Mouse (Mus musculus): ENCODE measurements at regions not wholly inside any gene's neighbourhood (a gene's known extent, or its start where the extent isn't known, plus 50 kb on each side); places are given as distances from the start of the nearest gene placed in this dataset.

DNA sequence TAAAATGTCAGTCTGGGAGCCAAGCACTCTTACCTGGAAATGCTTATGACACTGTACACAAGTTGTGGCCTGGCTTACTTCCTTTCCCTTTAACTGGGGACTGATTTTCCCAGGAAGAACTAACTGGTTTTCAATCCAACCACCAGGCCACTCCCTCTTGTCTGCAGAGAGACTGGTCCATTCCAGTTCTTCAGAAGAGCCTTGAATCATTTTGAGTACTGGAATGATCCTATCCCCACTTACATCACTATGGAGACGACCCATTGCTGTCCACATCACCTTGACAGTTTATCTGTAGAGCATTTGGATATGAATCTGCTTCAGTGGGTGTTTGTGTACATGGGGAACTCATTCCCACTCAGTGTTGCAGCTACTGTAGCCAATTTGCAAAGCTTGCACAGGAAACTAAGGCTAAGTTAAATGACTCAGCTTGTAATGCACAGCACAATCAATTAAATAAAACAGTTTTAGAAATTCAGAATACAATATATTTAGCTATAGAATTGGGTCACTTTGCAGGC, 121.7 kb upstream of the Prep start:
- peak; percentile 46 for DNase-seq (ENCODE audit: low read depth, low spot score)

- peak; percentile 10 for DNase-seq (ENCODE audit: low read depth, low spot score)
Observed at GRCm38 (mm10) chr10:44939403-44939802, 127.6 kb upstream of the Prep start.

- no peak for DNase-seq (ENCODE audit: low read depth, low spot score)
Observed at GRCm38 (mm10) chr10:44936976-44937500, 130.0 kb upstream of the Prep start.

DNA sequence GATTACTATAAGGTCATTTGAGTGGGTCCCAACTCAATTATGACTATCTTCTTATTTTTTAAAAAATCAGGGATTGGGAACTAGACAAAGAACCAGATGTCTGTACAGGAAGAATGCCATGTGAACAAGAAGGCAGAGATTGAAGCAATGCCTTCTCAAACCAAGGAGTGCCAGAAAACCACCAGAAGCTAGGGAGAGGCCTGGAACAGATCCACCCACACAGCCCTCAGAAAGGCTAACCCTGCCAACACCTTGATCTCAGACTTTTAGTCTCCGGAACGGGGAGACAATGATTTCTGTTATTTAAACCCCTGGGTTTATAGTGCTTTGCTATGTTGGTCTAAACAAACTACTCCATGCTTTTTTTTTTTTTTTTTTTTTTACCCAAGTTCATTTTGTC, 136.2 kb upstream of the Prep start:
- DNase-seq (ENCODE audit: low read depth, low spot score) = no peak

GRCm38 (mm10) chr10:44913751-44914388, 153.1 kb upstream of the Prep start:
- no peak for DNase-seq (ENCODE audit: low read depth, low spot score)

DNA sequence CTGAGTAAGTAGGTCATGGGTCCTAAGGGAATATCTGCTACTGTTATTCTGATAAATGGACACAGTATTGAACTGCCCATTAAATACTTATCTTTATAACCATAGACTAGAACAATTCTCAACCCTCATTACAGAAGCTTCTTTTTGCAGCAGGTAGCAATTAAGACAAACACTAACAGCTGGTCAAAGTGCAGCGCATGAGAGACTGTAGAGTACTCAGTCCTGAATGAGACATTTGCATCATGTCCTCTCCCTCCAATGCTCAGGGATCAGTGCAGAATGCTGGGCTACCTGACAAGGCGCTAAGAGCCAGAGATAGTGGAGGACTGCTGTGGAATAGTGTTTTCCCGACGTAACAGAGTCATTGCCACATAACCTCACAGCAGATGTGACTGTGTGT, 162.5 kb upstream of the Prep start:
- DNase-seq (ENCODE audit: low read depth, low spot score) = no peak

- DNase-seq (ENCODE audit: low read depth, low spot score) = no peak
Observed at GRCm38 (mm10) chr10:44901203-44901602, 165.8 kb upstream of the Prep start.

GRCm38 (mm10) chr10:44892124-44892523, 174.9 kb upstream of the Prep start:
- DNase-seq (ENCODE audit: low read depth, low spot score) = no peak

DNA sequence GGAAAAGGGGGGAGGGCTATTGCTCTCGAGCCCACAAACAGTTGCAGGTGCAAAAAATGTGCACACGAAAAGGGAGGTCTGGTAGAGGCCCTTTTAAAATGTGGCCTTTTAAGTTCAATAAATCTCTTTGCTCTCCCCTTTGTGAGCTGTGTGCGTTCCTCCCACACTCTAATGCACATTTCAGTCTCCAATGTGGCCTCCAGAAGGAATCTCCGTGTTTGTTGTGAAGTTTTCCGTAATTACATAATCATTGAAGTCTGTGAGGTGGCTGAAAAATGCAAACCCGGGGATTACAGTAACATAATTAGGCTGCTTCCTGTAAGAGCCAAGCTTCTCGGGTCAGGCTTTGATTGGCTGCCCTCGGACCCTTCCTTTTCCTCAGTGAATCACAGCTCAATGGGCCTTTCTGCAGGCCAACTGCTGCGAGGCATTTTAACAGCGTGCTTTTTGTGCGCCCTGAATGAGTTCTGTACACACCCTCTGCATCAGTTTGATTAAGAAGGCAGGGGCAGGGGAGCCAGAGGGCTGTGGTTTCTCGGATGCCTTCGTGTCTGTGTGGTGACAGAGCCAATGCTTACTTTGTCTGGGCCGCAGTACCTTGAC, 179.8 kb upstream of the Prep start:
- no peak for DNase-seq (ENCODE audit: low read depth, low spot score)

GRCm38 (mm10) chr10:44881967-44882366, 185.0 kb upstream of the Prep start:
- DNase-seq (ENCODE audit: low read depth, low spot score) = no peak

- DNase-seq (ENCODE audit: low read depth, low spot score) = no peak
Observed at GRCm38 (mm10) chr10:44877076-44877663, 189.8 kb upstream of the Prep start.

DNA sequence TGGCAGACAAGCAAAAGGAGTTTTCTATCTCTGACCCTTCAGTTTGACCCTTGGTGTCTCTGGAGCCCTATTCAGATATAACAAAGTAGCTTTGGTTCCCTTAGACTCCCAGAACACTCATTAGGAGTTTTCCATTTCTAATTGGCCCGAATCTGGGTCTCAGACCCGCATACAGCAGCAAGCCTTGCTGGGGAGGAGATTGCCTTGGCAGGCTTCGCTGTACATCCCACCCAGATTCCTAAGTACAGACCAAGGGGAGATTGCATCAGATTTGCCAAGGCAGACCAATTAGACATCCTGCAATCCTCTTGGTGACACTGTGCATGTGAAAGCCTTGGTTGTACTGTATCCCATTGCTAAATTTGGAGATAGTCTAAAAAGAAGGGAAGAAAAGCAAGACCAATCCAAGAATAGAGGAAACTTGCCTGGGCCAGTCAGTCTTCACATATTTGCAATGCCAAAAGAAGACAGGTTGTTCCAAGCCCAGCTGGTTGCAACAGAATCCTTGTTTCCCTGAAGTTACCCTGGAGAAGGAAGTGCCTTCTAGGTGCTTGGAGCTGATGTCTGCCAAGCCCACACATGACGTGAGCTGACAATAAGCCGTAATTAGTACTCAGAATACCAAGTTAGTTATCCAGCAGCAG, 193.2 kb upstream of the Prep start:
- peak; percentile 12 for DNase-seq (ENCODE audit: low read depth, low spot score)

- no peak for DNase-seq (ENCODE audit: low read depth, low spot score)
Observed at GRCm38 (mm10) chr10:44864191-44864747, 202.7 kb upstream of the Prep start.

- DNase-seq (ENCODE audit: low read depth, low spot score) = no peak
Observed at GRCm38 (mm10) chr10:44862360-44862674, 204.7 kb upstream of the Prep start.

GRCm38 (mm10) chr10:44861671-44862359, 205.2 kb upstream of the Prep start:
- DNase-seq (ENCODE audit: low read depth, low spot score) = no peak

DNA sequence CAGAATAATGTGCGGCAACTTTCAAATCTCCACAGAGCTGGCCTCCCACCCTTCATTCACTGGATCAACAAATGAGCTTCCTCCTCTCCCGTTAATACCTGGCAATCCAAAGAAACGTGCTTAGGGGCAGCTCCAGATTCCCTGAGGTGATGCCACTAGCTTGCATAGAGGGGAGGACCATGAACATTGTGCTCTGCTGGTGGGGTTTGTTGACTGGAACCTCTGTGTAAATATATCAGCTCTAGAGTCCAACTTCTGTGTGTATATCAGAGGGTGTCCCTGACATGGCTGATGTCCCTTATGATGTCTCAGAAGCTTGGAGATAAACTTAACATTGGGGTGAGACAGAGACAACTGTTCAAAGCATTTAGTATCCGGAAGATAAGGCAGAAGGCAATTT, 209.6 kb upstream of the Prep start:
- no peak for DNase-seq (ENCODE audit: low read depth, low spot score)

DNA sequence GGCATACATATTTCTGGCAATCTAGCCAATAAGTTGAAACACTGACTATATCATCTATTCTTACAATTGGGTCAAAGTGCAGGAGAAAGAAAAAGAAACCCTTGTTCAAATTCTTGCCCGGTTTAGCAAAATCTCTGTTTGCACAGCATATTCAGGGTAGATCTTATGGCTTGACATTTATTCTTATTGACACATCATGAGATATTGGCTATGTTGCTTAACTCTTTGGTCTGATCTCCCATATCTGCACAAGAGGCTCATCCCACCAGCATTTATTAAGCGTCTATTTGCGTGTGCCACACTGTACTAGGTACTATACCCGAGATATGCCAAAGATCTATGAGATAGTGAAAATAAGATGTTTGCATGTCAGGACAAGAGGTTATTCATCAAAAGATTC, 212.9 kb upstream of the Prep start:
- no peak for DNase-seq (ENCODE audit: low read depth, low spot score)

DNA sequence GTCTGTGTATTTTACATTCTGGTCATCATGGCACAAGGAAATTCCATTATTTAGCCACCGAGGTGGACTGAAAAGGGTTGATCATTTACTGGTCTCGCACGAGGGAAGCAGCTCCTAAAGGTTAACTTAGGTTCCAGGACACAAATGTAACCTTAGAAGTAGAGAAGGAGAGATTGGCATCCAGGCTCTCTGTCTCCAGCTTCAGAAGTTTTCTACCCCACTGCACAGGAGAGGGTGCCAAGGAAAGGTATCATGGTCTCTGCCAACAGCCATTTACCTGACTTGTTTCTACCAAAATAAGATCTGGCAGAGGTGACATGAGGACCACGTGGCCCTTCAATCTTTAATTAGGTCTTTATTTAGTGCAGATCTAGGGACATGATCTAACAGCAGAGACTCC, 218.0 kb upstream of the Prep start:
- DNase-seq (ENCODE audit: low read depth, low spot score) = no peak

- DNase-seq (ENCODE audit: low read depth, low spot score) = no peak
Observed at GRCm38 (mm10) chr10:44846765-44847164, 220.2 kb upstream of the Prep start.

GRCm38 (mm10) chr10:44846149-44846548, 220.9 kb upstream of the Prep start:
- no peak for DNase-seq (ENCODE audit: low read depth, low spot score)

GRCm38 (mm10) chr10:44840449-44840848, 226.6 kb upstream of the Prep start:
- no peak for DNase-seq (ENCODE audit: low read depth, low spot score)

GRCm38 (mm10) chr10:44832455-44832854, 234.5 kb upstream of the Prep start:
- no peak for DNase-seq (ENCODE audit: low read depth, low spot score)

Measured in brain, adult 2 months (tissue).